Mouse (Mus musculus) liver, embryonic 15.5 days (tissue): ENCODE results near the gene Dmd. TPM values are rescaled to one million over a fixed set of nuclear protein-coding genes. Genes with fewer than 3 reads are reported as not detected.

Experiments used
- ATAC-seq: fragments of 200-750 bp; cut with Nextera tagmentation; 2 replicates; pipeline ENCODE4 v1.8.0; 2017; ENCODE audit warnings: moderate number of reproducible peaks, mild to moderate bottlenecking, moderate library complexity; ENCODE audit not compliant: insufficient read depth
- H3K27ac ChIP-seq: fragments of 300-500 bp; sonication (generic); replicated peaks from 2 replicates; pipeline ENCODE4 v1.5.1; 2015; ENCODE audit warnings: mild to moderate bottlenecking, inconsistent platforms
- H3K27me3 ChIP-seq: fragments of 300-500 bp; sonication (generic); 2 replicates; pipeline ENCODE4 v1.6.1; 2015; ENCODE audit warnings: mild to moderate bottlenecking, inconsistent platforms
- H3K36me3 ChIP-seq: fragments of 300-500 bp; sonication (generic); replicated peaks from 2 replicates; pipeline ENCODE4 v1.6.1; 2015; ENCODE audit warnings: moderate library complexity, mild to moderate bottlenecking, inconsistent platforms
- H3K4me1 ChIP-seq: fragments of 300-500 bp; sonication (generic); replicated peaks from 2 replicates; pipeline ENCODE4 v1.6.1; 2015; ENCODE audit warnings: inconsistent platforms
- H3K4me2 ChIP-seq: fragments of 300-500 bp; sonication (generic); 2 replicates; pipeline ENCODE4 v1.6.1; 2015; ENCODE audit warnings: moderate library complexity, mild to moderate bottlenecking, inconsistent platforms
- H3K4me3 ChIP-seq: fragments of 300-500 bp; sonication (generic); replicated peaks from 2 replicates; pipeline ENCODE4 v1.5.1; 2015; ENCODE audit warnings: mild to moderate bottlenecking, inconsistent platforms
- H3K9ac ChIP-seq: fragments of 300-500 bp; sonication (generic); 2 replicates; pipeline ENCODE4 v1.6.1; 2015; ENCODE audit warnings: moderate library complexity, mild to moderate bottlenecking, inconsistent platforms
- H3K9me3 ChIP-seq: fragments of 300-500 bp; sonication (generic); replicated peaks from 2 replicates; pipeline ENCODE4 v1.6.1; 2016; ENCODE audit warnings: inconsistent platforms
- WGBS: fragments of 180-500 bp; shearing (Covaris S2); methylation state at CpG from one replicate; pipeline ENCODE4 v1.1.7; 2015; ENCODE audit warnings: mixed read lengths; ENCODE audit not compliant: insufficient replicate concordance; 5-methylcytosine and 5-hydroxymethylcytosine counted together
- polyA plus RNA-seq: library from polyadenylated mRNA; unstranded; fragments of >200 nt; fragmentation: Nextera tagmentation; extraction: Ambion mirVana; gene quantifications from 2 replicates; pipeline ENCODE4 v1.2.1, GENCODE M21; 2015

The Dmd gene
- polyA plus RNA-seq, 1 experiment from 2014 or later = 7.5 TPM

DNA sequence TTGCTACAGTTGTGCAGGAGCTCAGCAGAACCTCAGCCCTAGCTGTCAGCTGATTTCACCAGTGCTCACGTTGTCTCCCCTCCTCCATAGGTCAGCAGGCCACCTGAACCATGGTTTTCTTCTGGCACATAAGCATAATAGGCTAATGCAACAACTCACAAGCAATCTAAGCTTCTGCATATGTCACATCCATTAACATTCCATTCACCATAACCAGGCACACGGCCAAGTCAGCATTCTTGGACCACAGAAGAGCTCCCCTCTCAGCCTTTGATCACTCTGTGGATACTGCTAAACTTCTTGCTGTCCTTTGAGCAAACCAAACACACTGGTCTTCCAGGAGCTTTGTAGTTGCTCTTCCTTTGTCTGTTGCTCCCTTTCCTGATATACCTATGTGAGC, 2238.9 kb downstream of the Dmd start:
- Histone ChIP-seq H3K9me3 (no peaks in the 10 kb centered on the region), H3K9ac (no peak overlapping the region), H3K27me3 (no peaks in the 10 kb centered on the region), H3K4me1 (no peaks in the 10 kb centered on the region), H3K4me2 (no peak overlapping the region), H3K4me3 (no peak overlapping the region), H3K36me3 (no peaks in the 10 kb centered on the region), H3K27ac (no peak overlapping the region)
- 55% methylated on average over 2 of the region's 2 CpGs for WGBS
- no peak for ATAC-seq

DNA sequence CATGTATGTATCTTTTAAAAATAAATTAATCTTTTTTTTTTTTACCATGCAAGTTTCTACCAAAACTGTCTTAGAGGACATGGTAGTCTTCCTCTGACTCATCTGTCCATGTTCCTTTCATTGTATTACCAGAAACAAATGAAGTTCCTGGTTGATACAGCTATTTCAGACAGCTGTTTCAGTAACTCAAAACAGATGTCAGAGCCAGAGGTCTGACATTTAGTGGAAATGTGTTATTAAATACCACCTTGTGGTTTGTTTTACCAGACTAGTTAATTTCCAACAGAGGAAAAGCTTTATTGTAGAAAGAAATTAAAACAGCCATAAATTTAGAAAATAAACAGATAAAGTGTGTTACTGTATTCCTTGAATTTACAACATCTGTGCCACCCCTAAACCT, 2245.2 kb downstream of the Dmd start:
- no peak overlapping the region for H3K9ac ChIP-seq
- H3K4me2 ChIP-seq = no peak overlapping the region
- no peak overlapping the region for H3K27ac ChIP-seq
- H3K4me3 ChIP-seq = no peak overlapping the region
- ATAC-seq = no peak
- H3K27me3 ChIP-seq = no peaks in the 10 kb centered on the region
- no peaks in the 10 kb centered on the region for H3K9me3 ChIP-seq
- no peaks in the 10 kb centered on the region for H3K4me1 ChIP-seq
- H3K36me3 ChIP-seq = no peaks in the 10 kb centered on the region

GRCm38 (mm10) chrX:85197688-85198087, 2249.0 kb downstream of the Dmd start:
- H3K4me1 ChIP-seq = no peaks in the 10 kb centered on the region
- H3K27me3 ChIP-seq = no peaks in the 10 kb centered on the region
- 75% methylated on average over 5 of the region's 5 CpGs for WGBS
- H3K9me3 ChIP-seq = no peaks in the 10 kb centered on the region
- no peak for ATAC-seq
- no peaks in the 10 kb centered on the region for H3K36me3 ChIP-seq
- H3K4me3 ChIP-seq = no peak overlapping the region
- no peak overlapping the region for H3K9ac ChIP-seq
- H3K4me2 ChIP-seq = no peak overlapping the region
- H3K27ac ChIP-seq = no peak overlapping the region

- no peak overlapping the region for H3K9ac ChIP-seq
- ATAC-seq = no peak
- WGBS = 62% methylated on average over 3 of the region's 3 CpGs
These were observed 2250.7 kb downstream of the Dmd start for GRCm38 (mm10) chrX:85199398-85199797.

DNA sequence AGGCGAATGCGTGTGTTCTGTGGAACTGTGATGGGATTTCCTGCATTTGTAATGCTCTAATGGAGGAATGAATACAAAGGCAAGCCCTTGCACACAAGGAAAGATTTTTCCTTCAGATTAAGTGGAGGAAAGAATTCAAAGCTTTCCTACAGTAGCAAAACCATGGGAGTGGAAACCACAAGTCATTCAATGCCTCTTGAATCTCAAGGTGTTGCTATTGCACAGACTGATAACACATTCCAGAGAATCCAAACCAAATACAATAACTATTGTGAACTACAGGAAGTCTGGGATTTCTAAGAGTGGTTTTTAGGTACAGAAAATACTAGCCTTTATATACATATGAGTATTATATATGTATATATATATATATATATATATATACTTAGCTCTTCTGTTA, 2258.3 kb downstream of the Dmd start:
- no peaks in the 10 kb centered on the region for H3K4me1 ChIP-seq
- H3K9me3 ChIP-seq = no peaks in the 10 kb centered on the region
- no peak overlapping the region for H3K4me3 ChIP-seq
- H3K4me2 ChIP-seq = no peak overlapping the region
- no peak for ATAC-seq
- no peaks in the 10 kb centered on the region for H3K36me3 ChIP-seq
- H3K9ac ChIP-seq = no peak overlapping the region
- WGBS = 54% methylated on average over 2 of the region's 2 CpGs
- no peaks in the 10 kb centered on the region for H3K27me3 ChIP-seq
- no peak overlapping the region for H3K27ac ChIP-seq

More at GRCm38 (mm10) chrX:85199398-85199797, 2250.7 kb downstream of the Dmd start:
- H3K4me1 ChIP-seq = no peaks in the 10 kb centered on the region
- no peaks in the 10 kb centered on the region for H3K36me3 ChIP-seq
- no peak overlapping the region for H3K4me2 ChIP-seq
- no peaks in the 10 kb centered on the region for H3K9me3 ChIP-seq
- no peak overlapping the region for H3K27ac ChIP-seq
- no peaks in the 10 kb centered on the region for H3K27me3 ChIP-seq
- H3K4me3 ChIP-seq = no peak overlapping the region

- Histone ChIP-seq H3K9ac (no peak overlapping the region), H3K4me1 (no peaks in the 10 kb centered on the region), H3K4me2 (no peak overlapping the region), H3K9me3 (no peaks in the 10 kb centered on the region), H3K36me3 (no peaks in the 10 kb centered on the region), H3K27ac (no peak overlapping the region), H3K4me3 (no peak overlapping the region), H3K27me3 (no peaks in the 10 kb centered on the region)
- ATAC-seq = no peak
These were observed 2278.2 kb downstream of the Dmd start for GRCm38 (mm10) chrX:85226883-85227282.

DNA sequence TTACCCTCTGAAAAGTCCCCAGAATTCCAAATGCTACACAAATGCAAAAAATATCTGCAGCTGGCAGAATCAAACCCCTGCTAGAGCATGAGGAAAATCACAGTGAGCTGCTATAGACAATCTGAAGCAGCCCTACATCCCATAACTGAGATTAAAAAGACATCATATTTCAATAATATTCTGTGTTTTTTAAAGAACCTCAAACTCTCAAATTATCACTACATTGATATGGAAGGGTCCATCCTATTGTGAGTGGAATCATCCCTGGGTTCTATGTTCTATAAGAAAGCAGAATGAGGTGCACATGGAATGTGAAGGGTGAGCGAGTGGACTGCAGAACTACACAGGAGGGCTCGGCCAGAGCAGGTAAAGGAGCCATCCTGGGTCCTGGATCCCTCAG, 2300.7 kb downstream of the Dmd start, which contains the start of gene Fthl17a:
Gene Fthl17a, plus strand, starts transcription at position 301 of the 400 bp plus-strand sequence.
- H3K27ac ChIP-seq = no peak within 1 kb of the TSS
- H3K4me3 ChIP-seq = no peak within 1 kb of the TSS
- no peaks in the 10 kb centered on the region for H3K9me3 ChIP-seq
- 64% methylated on average over 2 of the region's 2 CpGs for WGBS
- no peaks in the 10 kb centered on the region for H3K27me3 ChIP-seq
- no peaks in the 10 kb centered on the region for H3K36me3 ChIP-seq
- ATAC-seq = no peak
- H3K9ac ChIP-seq = no peak within 1 kb of the TSS
- H3K4me2 ChIP-seq = no peak within 1 kb of the TSS
- H3K4me1 ChIP-seq = no peaks in the 10 kb centered on the region
